In the genomic region with DNA sequence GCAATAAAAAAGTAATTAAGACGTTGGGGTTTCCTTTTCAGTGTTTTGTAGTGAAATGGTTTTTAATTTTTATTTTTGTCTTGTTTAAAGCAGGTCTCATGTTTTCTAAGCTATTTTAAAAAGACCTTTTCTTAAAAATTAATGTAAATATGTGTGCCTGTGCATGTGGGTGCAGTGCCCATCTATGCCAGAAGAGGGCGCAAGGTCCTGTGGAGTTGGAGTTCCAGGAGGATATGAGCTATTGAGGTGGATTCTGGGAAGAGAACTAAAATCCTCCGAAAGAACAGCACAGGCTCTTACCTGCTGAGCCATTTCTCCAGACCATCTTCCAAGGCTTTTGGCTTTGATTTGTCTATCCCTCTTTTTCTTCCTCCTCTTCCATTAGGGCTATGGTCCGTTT, we compare ENCODE assay signal across 10 mouse cellular contexts. TPM values are rescaled to one million over a fixed set of nuclear protein-coding genes. Genes with fewer than 3 reads are reported as not detected.
DNase-seq lines count a peak whose midpoint lies in the region; ATAC-seq and TF ChIP-seq lines count a peak whose summit lies in the region.
"Had no signal": no experiment of that assay in that cellular context is flagged by ENCODE, and none has a peak within 500 bp of the region (broad histone marks: within the 10 kb centered on the region; RNA-seq: fewer than 3 reads in every experiment).

No protein-coding gene starts in this region.

- peak; percentile 35 for DNase-seq in embryo, embryonic 10 days (ENCODE audit: low spot score)
- DNase-seq in embryo, embryonic 9.5 days (ENCODE audit: extremely low spot score): no peak
- no peak for DNase-seq in left cerebral cortex, adult 2 months (ENCODE audit: extremely low spot score in 1 of 2, low spot score in 2 of 2)
- DNase-seq in left cerebral cortex, adult 9 months (ENCODE audit: low spot score in 2 of 2): no peak
- peak; percentile 68 for DNase-seq in ES-CJ7 (ENCODE audit: low read depth, low spot score)
- DNase-seq in induced T-regulatory cell, adult 2 months (ENCODE audit: low read depth): peak; percentile 4
- no peak for DNase-seq in urinary bladder, postnatal 36 days (ENCODE audit: low spot score in 2 of 2)
- DNase-seq: heart, postnatal 4 days had no signal

- intact Hi-C loops in left cerebral cortex, adult 2 months (cut with DNase I): no loop called here

- TF ChIP-seq CTCF in left cerebral cortex, adult 2 months (IDR thresholded peaks at IDR 0.05): peak; percentile 40

- ATAC-seq in cerebellum, adult (ENCODE audit: insufficient number of reproducible peaks, low FRiP score, low TSS enrichment): no peak

- no peak overlapping the region for H3K4me3 ChIP-seq in left cerebral cortex, adult 2 months

- H3K27ac ChIP-seq in left cerebral cortex, adult 2 months: no peak overlapping the region

RNA-seq across cellular contexts. Expression of gene 4930535I16Rik, which starts 53.2 kb away (rescaled TPM):
- not detected for total RNA-seq in left cerebral cortex, adult 2 months (2021)
- total RNA-seq: heart, postnatal 4 days; layer of hippocampus, adult 18-20 months had no signal

RNA-seq across cellular contexts. Expression of gene Rragc, which starts 53.8 kb away (rescaled TPM):
- 10 to 100 TPM; 55.3 to 61.5 TPM for total RNA-seq in left cerebral cortex, adult 2 months (2021)

Comparison
In these comparisons a context has a peak if more than half of its experiments do, and no peak if none do; other contexts are left out.
1. DNase-seq: peak in embryo, embryonic 10 days (single experiment), ES-CJ7 (single experiment) and induced T-regulatory cell, adult 2 months (single experiment); none in embryo, embryonic 9.5 days (single experiment), left cerebral cortex, adult 2 months (0 of 2), left cerebral cortex, adult 9 months (0 of 2) and urinary bladder, postnatal 36 days (0 of 2).